Mouse (Mus musculus) limb, embryonic 14.5 days (tissue): ENCODE measurements at regions not wholly inside any gene's neighbourhood (a gene's known extent, or its start where the extent isn't known, plus 50 kb on each side); places are given as distances from the start of the nearest gene placed in this dataset.
"Not testable (repeated sequence)": the region's sequence is repeated elsewhere in the genome, so short reads cannot be mapped to it uniquely, and the experiment has no call there.

ENCODE experiments used
- ATAC-seq: fragments of 200-750 bp; cut with Nextera tagmentation; 2 replicates; pipeline ENCODE4 v1.8.0; 2017; ENCODE audit warnings: low read depth, moderate number of reproducible peaks, moderate TSS enrichment; ENCODE audit not compliant: low FRiP score
- DNase-seq: peaks from one replicate; pipeline ENCODE4 v3.0.0-alpha.2; 2015; ENCODE audit warnings: low spot score
- H3K27ac ChIP-seq: fragments of 300-500 bp; sonication (generic); replicated peaks from 2 replicates; pipeline ENCODE4 v1.5.1; 2014; ENCODE audit warnings: low read depth, mild to moderate bottlenecking, low read length, moderate library complexity, mixed read lengths
- H3K27me3 ChIP-seq: fragments of 300-500 bp; sonication (generic); 2 replicates; pipeline ENCODE4 v1.6.1; 2014; ENCODE audit warnings: low read length, mixed read lengths; ENCODE audit not compliant: control insufficient read depth, insufficient read depth
- H3K36me3 ChIP-seq: fragments of 300-500 bp; sonication (generic); 2 replicates; pipeline ENCODE4 v1.6.1; 2014; ENCODE audit warnings: mild to moderate bottlenecking, low read length, moderate library complexity, mixed read lengths; ENCODE audit not compliant: control insufficient read depth, insufficient read depth
- H3K4me1 ChIP-seq: fragments of 300-500 bp; sonication (generic); 2 replicates; pipeline ENCODE4 v1.6.1; 2014; ENCODE audit warnings: antibody characterized with exemption, low read length, mixed read lengths; ENCODE audit not compliant: control insufficient read depth, insufficient read depth
- H3K4me2 ChIP-seq: fragments of 300-500 bp; sonication (generic); replicated peaks from 2 replicates; pipeline ENCODE4 v1.6.1; 2014; ENCODE audit warnings: low read depth, mild to moderate bottlenecking, low read length, moderate library complexity; ENCODE audit not compliant: severe bottlenecking
- H3K4me3 ChIP-seq: fragments of 300-500 bp; sonication (generic); replicated peaks from 2 replicates; pipeline ENCODE4 v1.5.1; 2014; ENCODE audit warnings: low read length
- H3K9ac ChIP-seq: fragments of 300-500 bp; sonication (generic); 2 replicates; pipeline ENCODE4 v1.6.1; 2014; ENCODE audit warnings: mild to moderate bottlenecking, low read depth, low read length, moderate library complexity; ENCODE audit not compliant: severe bottlenecking
- H3K9me3 ChIP-seq: fragments of 300-500 bp; sonication (generic); 2 replicates; pipeline ENCODE4 v1.6.1; 2016; ENCODE audit warnings: low read length; ENCODE audit not compliant: control insufficient read depth
- POLR2A ChIP-seq: fragments of 200-500 bp; IDR thresholded peaks from 2 replicates; pipeline ENCODE4 v1.8.0; 2012; ENCODE audit warnings: inconsistent platforms, mild to moderate bottlenecking, moderate library complexity, borderline replicate concordance; ENCODE audit not compliant: insufficient read depth, insufficient read length; ENCODE audit errors: extremely low read depth
- WGBS: fragments of 180-500 bp; shearing (Covaris S2); extraction: QIAGEN DNeasy Blood & Tissue Kit; methylation state at CpG from one replicate; pipeline ENCODE4 v1.1.7; 2014; 5-methylcytosine and 5-hydroxymethylcytosine counted together

DNA sequence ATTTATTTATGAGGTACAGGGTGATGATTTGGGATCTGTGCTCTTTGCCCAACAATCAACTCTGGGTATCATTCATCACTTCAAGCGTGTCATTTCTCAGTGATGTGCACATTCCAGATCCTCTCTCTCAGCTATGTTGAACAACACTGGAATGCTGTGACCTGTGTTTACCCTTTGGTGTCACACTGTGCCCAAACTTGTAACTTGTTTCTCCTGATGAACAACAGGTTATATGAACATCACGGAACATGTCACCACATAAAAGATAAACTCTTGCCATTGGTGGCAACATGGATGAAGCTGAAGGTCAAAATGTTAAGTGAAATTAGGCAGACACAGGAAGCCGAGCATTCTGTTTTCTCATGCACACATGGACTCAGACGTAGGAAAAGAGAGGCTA is 1330.9 kb upstream of the A1bg start:
- no peak overlapping the region for H3K27ac ChIP-seq
- no peak overlapping the region for H3K9ac ChIP-seq
- ATAC-seq, result no peak
- TF ChIP-seq POLR2A, result no peak
- WGBS, result 88% methylated on average over 4 of the region's 4 CpGs
- H3K36me3 ChIP-seq, result no peaks in the 10 kb centered on the region
- H3K9me3 ChIP-seq, result no peaks in the 10 kb centered on the region
- no peaks in the 10 kb centered on the region for H3K27me3 ChIP-seq
- peaks cover 5% of the 10 kb centered on the region; the same call in 1 of the 2 replicates for H3K4me1 ChIP-seq
- no peak overlapping the region for H3K4me3 ChIP-seq
- no peak overlapping the region for H3K4me2 ChIP-seq
- no peak for DNase-seq

DNA sequence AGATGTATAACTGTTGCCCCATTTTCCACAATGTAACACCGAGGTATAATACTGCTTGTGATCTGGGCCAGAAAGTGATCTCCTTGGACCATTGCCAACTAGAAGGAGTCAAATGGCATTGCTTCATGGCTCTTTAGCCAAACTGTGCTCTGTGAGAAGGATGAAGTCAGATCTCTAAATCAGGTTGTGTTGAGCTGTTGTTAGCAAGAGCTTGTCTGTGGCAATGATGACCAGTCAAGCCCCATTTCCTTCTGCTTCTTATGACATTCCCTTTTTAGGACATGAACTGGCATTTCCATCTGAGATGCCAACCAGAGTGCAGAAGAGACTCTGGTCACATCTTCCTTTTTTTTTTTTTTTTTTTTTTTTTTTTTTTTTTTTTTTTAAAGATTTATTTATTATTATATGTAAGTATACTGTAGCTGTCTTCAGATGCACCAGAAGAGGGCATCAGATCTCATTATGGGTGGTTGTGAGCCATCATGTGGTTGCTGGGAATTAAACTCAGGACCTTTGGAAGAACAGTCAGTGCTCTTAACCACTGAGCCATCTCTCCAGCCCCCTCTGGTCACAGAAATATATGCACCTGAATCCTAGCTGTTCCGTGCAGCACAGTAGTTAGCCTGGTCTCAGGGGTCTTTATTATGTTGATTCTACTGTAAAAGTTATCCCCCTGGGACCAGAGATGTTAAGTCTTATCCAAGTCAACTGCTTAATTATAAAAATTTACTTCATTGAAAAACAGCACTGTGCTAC is 1329.4 kb upstream of the A1bg start:
- not testable (repeated sequence) for H3K4me1 ChIP-seq, H3K36me3 ChIP-seq, H3K27me3 ChIP-seq, H3K9ac ChIP-seq, ATAC-seq, H3K9me3 ChIP-seq, H3K27ac ChIP-seq, DNase-seq, H3K4me3 ChIP-seq, H3K4me2 ChIP-seq
- WGBS, result 80% methylated on average over 2 of the region's 2 CpGs

DNA sequence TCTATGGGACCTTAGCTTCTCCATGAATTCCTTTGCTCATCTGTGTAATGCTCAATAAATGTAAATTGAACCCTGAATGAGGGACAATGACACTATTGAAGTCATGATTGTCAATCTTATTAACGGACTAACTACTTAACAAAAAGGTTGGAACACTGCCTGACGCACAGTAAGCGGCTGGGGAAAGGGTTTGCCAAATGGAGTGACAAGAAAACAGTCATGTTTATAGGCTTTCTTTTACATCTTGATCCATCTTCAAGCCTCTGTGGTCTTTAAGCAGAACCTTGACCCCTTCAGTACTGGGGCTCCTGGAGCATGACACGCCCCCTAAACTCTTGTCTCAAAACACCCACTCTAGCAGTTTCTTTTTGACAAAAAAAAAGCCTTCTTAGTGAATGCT is 1326.6 kb upstream of the A1bg start:
- H3K9me3 ChIP-seq, result no peaks in the 10 kb centered on the region
- H3K27me3 ChIP-seq, result no peaks in the 10 kb centered on the region
- no peak for TF ChIP-seq POLR2A
- no peak overlapping the region for H3K27ac ChIP-seq
- no peak for DNase-seq
- WGBS, result 89% methylated on average over 4 of the region's 4 CpGs
- no peaks in the 10 kb centered on the region for H3K36me3 ChIP-seq
- H3K9ac ChIP-seq, result no peak overlapping the region
- ATAC-seq, result no peak
- no peak overlapping the region for H3K4me3 ChIP-seq
- no peak overlapping the region for H3K4me2 ChIP-seq
- no peaks in the 10 kb centered on the region for H3K4me1 ChIP-seq

DNA sequence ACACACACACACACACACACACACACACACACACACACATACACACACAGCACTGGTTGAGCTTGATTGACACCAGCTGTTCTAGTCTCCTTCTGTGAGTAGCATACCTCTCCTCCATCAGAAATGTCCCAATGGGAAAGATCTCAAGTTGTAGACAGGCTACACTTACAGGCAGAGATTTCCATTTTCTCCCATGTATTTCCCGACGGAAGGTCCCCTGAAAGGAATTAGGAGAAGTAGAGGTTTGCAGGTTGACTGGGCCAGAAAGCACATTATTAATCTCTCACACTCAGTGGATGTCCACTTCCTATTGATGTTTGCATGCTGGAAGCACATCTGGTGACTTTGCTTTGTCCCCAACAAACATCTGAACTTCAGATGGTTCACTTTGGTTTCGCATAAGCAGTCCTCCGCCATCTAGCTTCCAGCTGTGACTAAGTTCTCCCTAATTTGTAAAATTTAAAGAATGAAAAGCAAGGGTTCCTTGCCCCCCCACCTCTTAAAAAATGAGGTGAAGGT is 1323.8 kb upstream of the A1bg start:
- H3K4me1 ChIP-seq, result no peaks in the 10 kb centered on the region
- TF ChIP-seq POLR2A, result no peak
- H3K9me3 ChIP-seq, result no peaks in the 10 kb centered on the region
- no peaks in the 10 kb centered on the region for H3K27me3 ChIP-seq
- ATAC-seq (no peak), DNase-seq (no peak)
- 76% methylated on average over 4 of the region's 4 CpGs for WGBS
- no peak overlapping the region for H3K27ac ChIP-seq
- H3K4me2 ChIP-seq, result no peak overlapping the region
- H3K9ac ChIP-seq, result no peak overlapping the region
- H3K36me3 ChIP-seq, result no peaks in the 10 kb centered on the region
- H3K4me3 ChIP-seq, result no peak overlapping the region

DNA sequence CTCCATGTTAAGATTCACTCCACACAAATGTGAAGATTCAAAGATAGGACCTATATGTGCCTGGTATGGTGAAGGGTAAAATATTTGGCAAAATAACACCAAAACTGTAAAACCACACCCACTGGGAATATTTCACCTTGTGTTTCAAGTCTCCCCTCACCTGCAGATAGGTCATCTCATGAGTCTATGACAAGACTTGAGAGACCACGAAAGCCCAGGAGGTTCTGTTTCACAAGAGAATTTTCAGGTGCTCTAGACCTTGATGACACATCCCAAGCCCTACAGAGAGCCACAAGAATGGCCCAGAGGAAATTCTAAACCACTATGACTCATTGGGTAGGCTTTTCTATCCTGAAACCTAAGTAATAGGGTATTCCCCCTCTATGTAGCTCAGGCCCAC is 1322.4 kb upstream of the A1bg start:
- no peak overlapping the region for H3K4me2 ChIP-seq
- H3K27ac ChIP-seq, result no peak overlapping the region
- no peaks in the 10 kb centered on the region for H3K9me3 ChIP-seq
- H3K4me3 ChIP-seq, result no peak overlapping the region
- 93% methylated on average over 1 of the region's 1 CpGs for WGBS
- no peak for TF ChIP-seq POLR2A
- H3K4me1 ChIP-seq, result no peaks in the 10 kb centered on the region
- no peaks in the 10 kb centered on the region for H3K27me3 ChIP-seq
- no peak for ATAC-seq
- no peak overlapping the region for H3K9ac ChIP-seq
- H3K36me3 ChIP-seq, result no peaks in the 10 kb centered on the region
- DNase-seq, result no peak
